ENCODE assay signal across 27 mouse cellular contexts in the genomic region with DNA sequence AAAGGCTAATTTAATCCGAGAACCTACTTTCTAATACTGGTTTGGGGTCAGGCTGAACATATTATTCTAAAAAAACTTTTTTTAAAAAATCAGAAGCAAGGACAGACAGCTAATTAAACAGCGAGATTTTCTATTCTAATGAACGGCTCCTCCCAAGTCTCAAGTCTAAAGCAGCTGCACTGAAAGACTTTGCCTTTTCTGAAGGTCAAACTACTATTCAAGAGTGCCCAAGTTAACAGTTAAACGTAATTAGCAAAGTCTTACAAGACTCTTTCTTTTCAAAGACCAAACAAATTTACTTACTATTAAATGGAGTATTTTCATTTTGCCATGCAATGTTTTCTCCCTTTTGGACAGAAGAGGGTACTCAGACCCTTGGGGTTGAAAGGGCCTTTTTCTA.
"Had no signal": no experiment of that assay in that cellular context is flagged by ENCODE, and none has a peak within 500 bp of the region (broad histone marks: within the 10 kb centered on the region; RNA-seq: fewer than 3 reads in every experiment).

No protein-coding gene starts in this region.

- H3K9me3 ChIP-seq: embryonic facial prominence, embryonic 10.5 days; embryonic facial prominence, embryonic 12.5 days; embryonic facial prominence, embryonic 13.5 days; embryonic facial prominence, embryonic 15.5 days; forebrain, embryonic 10.5 days; forebrain, embryonic 12.5 days; forebrain, embryonic 13.5 days; forebrain, embryonic 15.5 days had no signal

- H3K36me3 ChIP-seq: embryonic facial prominence, embryonic 10.5 days; embryonic facial prominence, embryonic 12.5 days; embryonic facial prominence, embryonic 13.5 days; embryonic facial prominence, embryonic 15.5 days; forebrain, embryonic 10.5 days; forebrain, embryonic 12.5 days; forebrain, embryonic 15.5 days had no signal

- H3K4me3 ChIP-seq: embryonic facial prominence, embryonic 10.5 days; embryonic facial prominence, embryonic 12.5 days; embryonic facial prominence, embryonic 13.5 days; embryonic facial prominence, embryonic 15.5 days; erythroblast, embryonic 14.5 days; forebrain, embryonic 10.5 days; forebrain, embryonic 12.5 days; forebrain, embryonic 13.5 days; forebrain, embryonic 15.5 days; gastrocnemius, adult 2 months had no signal

- H3K4me2 ChIP-seq: embryonic facial prominence, embryonic 12.5 days; embryonic facial prominence, embryonic 13.5 days; embryonic facial prominence, embryonic 15.5 days; forebrain, embryonic 12.5 days; forebrain, embryonic 13.5 days; forebrain, embryonic 15.5 days had no signal

- DNase-seq: cerebellum, adult 2 months; cerebellum, adult 8-10 months; cerebellum, adult 9-10 months; cerebellum, adult 9-11 months; cerebellum, postnatal 10 days; cerebellum, postnatal 14 days; cerebellum, postnatal 25 days; cerebellum, postnatal 36 days; embryo, embryonic 11 days; forebrain, postnatal 0 days; gastrocnemius, adult 2 months; gastrocnemius, postnatal 10 days; gastrocnemius, postnatal 14 days; gastrocnemius, postnatal 25 days; gastrocnemius, postnatal 36 days; heart, adult 18-20 months had no signal

- ATAC-seq: forebrain, embryonic 13.5 days; forebrain, embryonic 14.5 days; forebrain, embryonic 15.5 days; forebrain, embryonic 16.5 days; forebrain, postnatal 0 days had no signal

- H3K27me3 ChIP-seq: embryonic facial prominence, embryonic 12.5 days; embryonic facial prominence, embryonic 13.5 days; embryonic facial prominence, embryonic 15.5 days; forebrain, embryonic 12.5 days; forebrain, embryonic 13.5 days; forebrain, embryonic 15.5 days had no signal

- H3K9ac ChIP-seq: embryonic facial prominence, embryonic 12.5 days; embryonic facial prominence, embryonic 13.5 days; embryonic facial prominence, embryonic 15.5 days; forebrain, embryonic 12.5 days; forebrain, embryonic 13.5 days; forebrain, embryonic 15.5 days; forebrain, postnatal 0 days had no signal

- H3K4me1 ChIP-seq: embryonic facial prominence, embryonic 15.5 days; forebrain, embryonic 12.5 days; forebrain, embryonic 13.5 days had no signal

- H3K27ac ChIP-seq: embryonic facial prominence, embryonic 10.5 days; embryonic facial prominence, embryonic 12.5 days; embryonic facial prominence, embryonic 13.5 days; embryonic facial prominence, embryonic 15.5 days; forebrain, embryonic 10.5 days; forebrain, embryonic 12.5 days; forebrain, embryonic 13.5 days; forebrain, embryonic 15.5 days; gastrocnemius, adult 2 months had no signal
